Mouse (Mus musculus): Measurements from ENCODE around the gene Apom. TPM values are rescaled to one million over a fixed set of nuclear protein-coding genes. Genes with fewer than 3 reads are reported as not detected.
A peak's percentile ranks its signal among the peaks of the same experiment; 100 is the strongest.

Gene Apom
- polyA plus RNA-seq, 1 experiment = not detected

DNA sequence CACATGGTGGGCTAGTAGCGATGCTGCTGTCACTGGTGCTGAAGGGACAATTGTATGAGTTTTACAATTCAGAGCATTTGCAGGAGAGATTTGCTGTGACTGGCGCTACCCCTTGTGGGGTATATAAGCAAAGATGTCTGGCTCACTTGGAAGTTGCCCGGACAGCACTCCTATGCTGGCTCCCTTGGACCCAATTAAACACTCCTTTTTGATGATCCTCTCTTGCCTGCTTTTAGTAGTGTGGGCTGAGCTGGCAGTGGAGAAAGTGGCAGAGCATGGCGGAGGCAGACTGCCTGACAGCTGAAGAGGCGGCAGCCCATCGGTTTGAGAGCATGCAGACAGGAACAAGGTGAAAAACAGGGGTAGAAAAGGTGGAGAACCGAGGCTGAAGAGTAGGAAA is 35.9 kb upstream of the Apom start:
- no peak overlapping the region for H3K27ac ChIP-seq (ENCODE audit: insufficient read depth, low read length)
- TF ChIP-seq CTCF (IDR thresholded peaks at IDR 0.05; ENCODE audit: borderline replicate concordance, insufficient read depth, low read length) (no peak), POLR2A (IDR thresholded peaks at IDR 0.05; ENCODE audit: low read depth, low read length) (no peak)
- no peaks in the 10 kb centered on the region for H3K4me1 ChIP-seq (ENCODE audit: control insufficient read depth, insufficient read depth, low read length)
- no peak overlapping the region for H3K4me3 ChIP-seq (ENCODE audit: insufficient read depth, low read length)

- no peak overlapping the region for H3K27ac ChIP-seq (ENCODE audit: insufficient read depth, low read length)
- no peak for TF ChIP-seq CTCF (IDR thresholded peaks at IDR 0.05; ENCODE audit: borderline replicate concordance, insufficient read depth, low read length)
- H3K4me1 ChIP-seq (ENCODE audit: control insufficient read depth, insufficient read depth, low read length) = no peaks in the 10 kb centered on the region
- H3K4me3 ChIP-seq (ENCODE audit: insufficient read depth, low read length) = no peak overlapping the region
Measured at GRCm38 (mm10) chr17:35166352-35167035, 34.6 kb upstream of the Apom start.

GRCm38 (mm10) chr17:35165451-35166155 is 33.8 kb upstream of the Apom start:
- TF ChIP-seq POLR2A (IDR thresholded peaks at IDR 0.05; ENCODE audit: low read depth, low read length) (no peak), CTCF (IDR thresholded peaks at IDR 0.05; ENCODE audit: borderline replicate concordance, insufficient read depth, low read length) (no peak)
- Histone ChIP-seq H3K4me3 (ENCODE audit: insufficient read depth, low read length) (peak overlapping the region; percentile 44), H3K4me1 (ENCODE audit: control insufficient read depth, insufficient read depth, low read length) (no peaks in the 10 kb centered on the region), H3K27ac (ENCODE audit: insufficient read depth, low read length) (peak overlapping the region; percentile 96)

GRCm38 (mm10) chr17:35164568-35165450 is 33.0 kb upstream of the Apom start, which contains the start of gene Prrc2a:
TSS of gene Prrc2a (minus strand) at chr17:35164897.
- Histone ChIP-seq H3K4me3 (ENCODE audit: insufficient read depth, low read length) (peak within 1 kb of the TSS; percentile 100), H3K27ac (ENCODE audit: insufficient read depth, low read length) (peak within 1 kb of the TSS; percentile 96), H3K4me1 (ENCODE audit: control insufficient read depth, insufficient read depth, low read length) (no peaks in the 10 kb centered on the region)
- TF ChIP-seq CTCF (IDR thresholded peaks at IDR 0.05; ENCODE audit: borderline replicate concordance, insufficient read depth, low read length) (no peak), POLR2A (IDR thresholded peaks at IDR 0.05; ENCODE audit: low read depth, low read length) (peak; percentile 88)

GRCm38 (mm10) chr17:35164218-35164567 is 32.3 kb upstream of the Apom start:
- peak overlapping the region; percentile 51 for H3K27ac ChIP-seq (ENCODE audit: insufficient read depth, low read length)
- TF ChIP-seq POLR2A (IDR thresholded peaks at IDR 0.05; ENCODE audit: low read depth, low read length) (no peak), CTCF (IDR thresholded peaks at IDR 0.05; ENCODE audit: borderline replicate concordance, insufficient read depth, low read length) (no peak)
- H3K4me3 ChIP-seq (ENCODE audit: insufficient read depth, low read length) = peak overlapping the region; percentile 100
- H3K4me1 ChIP-seq (ENCODE audit: control insufficient read depth, insufficient read depth, low read length) = no peaks in the 10 kb centered on the region

GRCm38 (mm10) chr17:35163326-35164081 is 31.7 kb upstream of the Apom start:
- no peak for TF ChIP-seq POLR2A (IDR thresholded peaks at IDR 0.05; ENCODE audit: low read depth, low read length)
- TF ChIP-seq CTCF (IDR thresholded peaks at IDR 0.05; ENCODE audit: borderline replicate concordance, insufficient read depth, low read length) = no peak
- peak overlapping the region; percentile 100 for H3K4me3 ChIP-seq (ENCODE audit: insufficient read depth, low read length)
- no peaks in the 10 kb centered on the region for H3K4me1 ChIP-seq (ENCODE audit: control insufficient read depth, insufficient read depth, low read length)

DNA sequence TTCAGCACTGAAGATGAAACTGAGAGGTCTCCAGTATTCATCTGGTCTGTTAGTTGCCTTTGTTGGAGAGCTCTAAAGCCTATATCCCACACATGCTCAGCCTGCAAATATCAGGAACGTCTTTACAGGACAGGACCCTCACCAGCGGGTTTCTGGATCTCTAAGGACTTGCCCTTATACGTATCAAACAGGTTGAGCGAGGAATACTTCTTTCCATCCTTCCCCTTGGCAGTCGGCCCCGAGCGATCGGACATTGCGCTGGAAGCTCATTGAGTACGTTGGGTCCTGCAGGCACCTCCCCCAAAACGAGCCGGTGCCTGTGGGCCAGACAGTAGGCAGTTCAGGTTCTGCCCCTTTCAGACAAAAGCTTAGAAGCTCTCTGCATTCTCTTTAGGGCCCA is 30.9 kb upstream of the Apom start:
- TF ChIP-seq CTCF (IDR thresholded peaks at IDR 0.05; ENCODE audit: borderline replicate concordance, insufficient read depth, low read length) (no peak), POLR2A (IDR thresholded peaks at IDR 0.05; ENCODE audit: low read depth, low read length) (no peak)
- Histone ChIP-seq H3K4me1 (ENCODE audit: control insufficient read depth, insufficient read depth, low read length) (no peaks in the 10 kb centered on the region), H3K4me3 (ENCODE audit: insufficient read depth, low read length) (peak overlapping the region; percentile 100), H3K27ac (ENCODE audit: insufficient read depth, low read length) (no peak overlapping the region)

More at GRCm38 (mm10) chr17:35163326-35164081, 31.7 kb upstream of the Apom start:
- peak overlapping the region; percentile 51 for H3K27ac ChIP-seq (ENCODE audit: insufficient read depth, low read length)

GRCm38 (mm10) chr17:35162121-35162520 is 30.3 kb upstream of the Apom start:
- no peaks in the 10 kb centered on the region for H3K4me1 ChIP-seq (ENCODE audit: control insufficient read depth, insufficient read depth, low read length)
- peak overlapping the region; percentile 100 for H3K4me3 ChIP-seq (ENCODE audit: insufficient read depth, low read length)
- H3K27ac ChIP-seq (ENCODE audit: insufficient read depth, low read length) = no peak overlapping the region
- TF ChIP-seq POLR2A (IDR thresholded peaks at IDR 0.05; ENCODE audit: low read depth, low read length) (no peak), CTCF (IDR thresholded peaks at IDR 0.05; ENCODE audit: borderline replicate concordance, insufficient read depth, low read length) (no peak)

DNA sequence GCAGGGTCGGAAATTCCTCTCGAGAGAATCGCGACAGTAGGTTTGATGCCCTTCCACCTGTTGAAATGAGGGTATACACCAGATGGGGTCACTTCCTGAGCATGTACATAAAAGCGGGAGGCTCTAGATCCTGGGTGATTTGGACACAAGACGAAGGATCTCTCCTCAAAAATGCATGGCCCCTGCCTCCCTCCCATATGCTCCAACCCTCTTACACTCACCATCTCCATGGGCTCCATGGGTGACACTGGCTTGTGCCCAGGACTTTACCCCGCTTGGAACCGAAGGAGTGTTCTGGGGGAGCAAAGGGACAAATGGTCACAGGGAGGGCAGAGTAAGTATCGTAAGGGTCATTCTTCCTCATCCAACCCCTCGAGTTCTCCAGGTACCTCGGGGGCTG is 29.6 kb upstream of the Apom start:
- TF ChIP-seq CTCF (IDR thresholded peaks at IDR 0.05; ENCODE audit: borderline replicate concordance, insufficient read depth, low read length) (no peak), POLR2A (IDR thresholded peaks at IDR 0.05; ENCODE audit: low read depth, low read length) (no peak)
- Histone ChIP-seq H3K4me1 (ENCODE audit: control insufficient read depth, insufficient read depth, low read length) (no peaks in the 10 kb centered on the region), H3K27ac (ENCODE audit: insufficient read depth, low read length) (no peak overlapping the region), H3K4me3 (ENCODE audit: insufficient read depth, low read length) (no peak overlapping the region)
